16 mouse cellular contexts compared by ENCODE assay signal in the genomic region with DNA sequence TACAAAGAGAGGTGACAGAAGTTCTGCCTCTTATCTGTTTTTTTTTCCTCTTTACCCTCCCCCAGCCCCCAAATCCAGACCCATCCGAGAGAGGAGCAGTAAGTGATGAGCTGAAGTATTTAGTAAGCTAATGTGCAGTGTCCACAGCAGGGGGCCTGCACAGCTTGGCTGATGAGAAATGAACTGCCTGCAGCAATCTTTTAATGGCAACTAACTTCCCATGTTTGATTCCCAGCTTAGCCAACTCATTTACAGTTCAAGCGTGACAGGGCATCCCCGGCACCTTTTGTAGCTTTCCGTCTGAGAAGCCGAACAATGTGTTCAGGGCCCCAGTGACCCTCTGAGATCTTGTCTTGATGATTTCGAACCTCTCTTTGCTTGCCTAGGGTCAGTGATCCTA.
DNase-seq lines count a peak whose midpoint lies in the region; ATAC-seq lines count a peak whose summit lies in the region.
"Had no signal": no experiment of that assay in that cellular context is flagged by ENCODE, and none has a peak within 500 bp of the region (broad histone marks: within the 10 kb centered on the region; RNA-seq: fewer than 3 reads in every experiment).

No protein-coding gene starts in this region.

- no peak for ATAC-seq in forebrain, embryonic 12.5 days (ENCODE audit: low FRiP score)
- no peak for ATAC-seq in forebrain, embryonic 13.5 days
- ATAC-seq in midbrain, embryonic 12.5 days (ENCODE audit: low FRiP score, low read depth): peak; percentile 62; the same call in 1 of the 2 replicates
- ATAC-seq: intestine, embryonic 16.5 days; liver, postnatal 0 days had no signal

- WGBS in forebrain, embryonic 12.5 days: 7% methylated on average over 6 of the region's 6 CpGs
- WGBS in forebrain, embryonic 13.5 days: 11% methylated on average over 6 of the region's 6 CpGs
- 5% methylated on average over 6 of the region's 6 CpGs for WGBS in midbrain, embryonic 12.5 days

- no peaks in the 10 kb centered on the region for H3K9me3 ChIP-seq in forebrain, embryonic 12.5 days
- H3K9me3 ChIP-seq in forebrain, embryonic 13.5 days (replicated peaks): no peaks in the 10 kb centered on the region
- no peaks in the 10 kb centered on the region for H3K9me3 ChIP-seq in midbrain, embryonic 12.5 days

- no peaks in the 10 kb centered on the region for H3K27me3 ChIP-seq in forebrain, embryonic 12.5 days
- no peaks in the 10 kb centered on the region for H3K27me3 ChIP-seq in forebrain, embryonic 13.5 days
- no peaks in the 10 kb centered on the region for H3K27me3 ChIP-seq in midbrain, embryonic 12.5 days

- H3K36me3 ChIP-seq in forebrain, embryonic 12.5 days (replicated peaks): no peaks in the 10 kb centered on the region
- no peaks in the 10 kb centered on the region for H3K36me3 ChIP-seq in forebrain, embryonic 13.5 days (ENCODE audit: poor library complexity, severe bottlenecking)
- H3K36me3 ChIP-seq in midbrain, embryonic 12.5 days: no peaks in the 10 kb centered on the region

- peak; percentile 23 for DNase-seq in Muller cell, postnatal 12 days (ENCODE audit: inconsistent ontology term)
- DNase-seq in embryo, embryonic 10.5 days (ENCODE audit: low spot score): peak; percentile 59
- no peak for DNase-seq in layer of hippocampus, adult 8-10 months (ENCODE audit: low spot score in 2 of 2)
- DNase-seq in frontal cortex, postnatal 36 days (ENCODE audit: low spot score in 2 of 2): no peak
- DNase-seq in lung, adult 18-20 months: no peak
- DNase-seq: B cell, adult 2 months; cerebellum, adult 11-12 months; heart, adult 2 months; heart, postnatal 14 days; liver, postnatal 0 days had no signal

- H3K4me3 ChIP-seq in forebrain, embryonic 12.5 days (replicated peaks): no peak overlapping the region
- no peak overlapping the region for H3K4me3 ChIP-seq in forebrain, embryonic 13.5 days
- no peak overlapping the region for H3K4me3 ChIP-seq in midbrain, embryonic 12.5 days
- H3K4me3 ChIP-seq: heart, adult 2 months; myocyte had no signal

- no peak overlapping the region for H3K9ac ChIP-seq in forebrain, embryonic 12.5 days
- H3K9ac ChIP-seq in forebrain, embryonic 13.5 days: no peak overlapping the region
- H3K9ac ChIP-seq in midbrain, embryonic 12.5 days (replicated peaks): no peak overlapping the region
- H3K9ac ChIP-seq: liver, postnatal 0 days had no signal

- no peak overlapping the region for H3K4me2 ChIP-seq in forebrain, embryonic 12.5 days
- no peak overlapping the region for H3K4me2 ChIP-seq in forebrain, embryonic 13.5 days
- no peak overlapping the region for H3K4me2 ChIP-seq in midbrain, embryonic 12.5 days (replicated peaks)

- peaks cover 39% of the 10 kb centered on the region for H3K4me1 ChIP-seq in forebrain, embryonic 12.5 days
- peaks cover 35% of the 10 kb centered on the region for H3K4me1 ChIP-seq in forebrain, embryonic 13.5 days
- peaks cover 37% of the 10 kb centered on the region for H3K4me1 ChIP-seq in midbrain, embryonic 12.5 days

- 0 out of 2 replicates have a peak overlapping the region, but pooled peaks have one; percentile 31 for H3K27ac ChIP-seq in forebrain, embryonic 12.5 days
- no peak overlapping the region for H3K27ac ChIP-seq in forebrain, embryonic 13.5 days
- H3K27ac ChIP-seq in midbrain, embryonic 12.5 days (replicated peaks): peak overlapping the region; percentile 22; the same call in 1 of the 2 replicates
- H3K27ac ChIP-seq: heart, adult 2 months; macrophage had no signal

Comparison
In these comparisons a context has a peak if more than half of its experiments do, and no peak if none do; other contexts are left out.
1. DNase-seq: peak in Muller cell, postnatal 12 days (single experiment) and embryo, embryonic 10.5 days (single experiment); none in layer of hippocampus, adult 8-10 months (0 of 2), frontal cortex, postnatal 36 days (0 of 2) and lung, adult 18-20 months (0 of 2).